Mouse (Mus musculus) lung, adult 2 months (tissue): Measurements from ENCODE around the gene Galns. TPM values are rescaled to one million over a fixed set of nuclear protein-coding genes. Genes with fewer than 3 reads are reported as not detected.

Source experiments
- DNase-seq: peaks from one replicate; pipeline ENCODE4 v3.0.0; 2022
- H3K4me1 ChIP-seq: fragments of 200-500 bp; 2 replicates; pipeline ENCODE4 v1.6.1; 2011; ENCODE audit warnings: low read length; ENCODE audit not compliant: control insufficient read depth, insufficient read depth
- H3K4me3 ChIP-seq: fragments of 200-500 bp; replicated peaks from 2 replicates; pipeline ENCODE3; 2011; ENCODE audit warnings: low read depth, mild to moderate bottlenecking, control low read depth, low read length; ENCODE audit errors: extremely low read depth
- CTCF ChIP-seq: fragments of 200-500 bp; IDR thresholded peaks from 2 replicates; pipeline ENCODE4 v1.5.1; 2011; ENCODE audit warnings: mild to moderate bottlenecking, low read length, control low read depth; ENCODE audit not compliant: insufficient read depth
- POLR2A ChIP-seq: fragments of 200-500 bp; IDR thresholded peaks from 2 replicates; pipeline ENCODE4 v1.6.1; 2011; ENCODE audit warnings: low read depth, mild to moderate bottlenecking, control low read depth, low read length, borderline replicate concordance; ENCODE audit errors: extremely low read depth
- WGBS: fragments of 180-500 bp; shearing (Covaris S2); methylation state at CpG from one replicate; pipeline ENCODE4 v1.1.7; 2018; 5-methylcytosine and 5-hydroxymethylcytosine counted together
- polyA plus RNA-seq: library from polyadenylated mRNA; depleted of rRNA; stranded (reverse); fragments of >200 nt; gene quantifications from 2 replicates; pipeline ENCODE4 v1.2.3, GENCODE M21; 2012; rRNA removed

The Galns gene
- polyA plus RNA-seq, 1 experiment: 14.9 TPM

GRCm38 (mm10) chr8:122529159-122529558 lies 82.1 kb downstream of the Galns start:
- DNase-seq: no peak

More at GRCm38 (mm10) chr8:122529159-122529558, 82.1 kb downstream of the Galns start:
- TF ChIP-seq POLR2A (no peak), CTCF (no peak)
- 70% methylated on average over 4 of the region's 4 CpGs for WGBS
- Histone ChIP-seq H3K4me3 (no peak overlapping the region), H3K4me1 (peaks cover 42% of the 10 kb centered on the region)

Other genes with a start within 250 kb of the Galns start
- 26.8 and 29.1 TPM in 2 replicates for gene Zc3h18, start 234.9 kb downstream of the Galns start, polyA plus RNA-seq
- gene Il17c, start 189.4 kb downstream of the Galns start, polyA plus RNA-seq: 0.18 and 0.62 TPM in 2 replicates
- 294 and 407 TPM in 2 replicates for gene Cyba, start 178.5 kb downstream of the Galns start, polyA plus RNA-seq
- gene Mvd, start 168.0 kb downstream of the Galns start, polyA plus RNA-seq: 27.4 and 31.9 TPM in 2 replicates
- gene Snai3, start 150.7 kb downstream of the Galns start, polyA plus RNA-seq: 1.4 and 1.5 TPM in 2 replicates
- gene Rnf166, start 135.4 kb downstream of the Galns start, polyA plus RNA-seq: 83.8 and 93.2 TPM in 2 replicates
- 28.6 and 30.6 TPM in 2 replicates for gene Ctu2, start 135.3 kb downstream of the Galns start, polyA plus RNA-seq
- 192 and 213 TPM in 2 replicates for gene Piezo1, start 60.1 kb downstream of the Galns start, polyA plus RNA-seq
- 11.7 and 12.2 TPM in 2 replicates for gene Cdt1, start 43.4 kb downstream of the Galns start, polyA plus RNA-seq
- 108 and 109 TPM in 2 replicates for gene Aprt, start 34.6 kb downstream of the Galns start, polyA plus RNA-seq
- gene Trappc2l, start 177 bp upstream of the Galns start, polyA plus RNA-seq: 122 and 162 TPM in 2 replicates
- gene Pabpn1l, start 11.3 kb upstream of the Galns start, polyA plus RNA-seq: not detected in 2 replicates
- gene Cbfa2t3, start 87.6 kb upstream of the Galns start, polyA plus RNA-seq: 40.0 and 45.7 TPM in 2 replicates
- gene Acsf3, start 164.0 kb upstream of the Galns start, polyA plus RNA-seq: 16.3 and 17.7 TPM in 2 replicates
- gene Cdh15, start 236.5 kb upstream of the Galns start, polyA plus RNA-seq: 0.03 and 0.37 TPM in 2 replicates